Mouse (Mus musculus) brain, embryonic 14.5 days (tissue): ENCODE measurements around the gene Erv3.

ENCODE experiments used
- CTCF ChIP-seq: fragments of 200-500 bp; IDR thresholded peaks from 2 replicates; pipeline ENCODE4 v1.5.1; 2012; ENCODE audit warnings: inconsistent platforms, mild to moderate bottlenecking, moderate library complexity, borderline replicate concordance; ENCODE audit not compliant: insufficient read depth, insufficient read length; ENCODE audit errors: extremely low read depth
- POLR2A ChIP-seq: fragments of 200-500 bp; IDR thresholded peaks from 2 replicates; pipeline ENCODE4 v1.6.1; 2012; ENCODE audit warnings: mild to moderate bottlenecking, inconsistent platforms, borderline replicate concordance; ENCODE audit not compliant: poor library complexity, insufficient read depth, insufficient read length, severe bottlenecking; ENCODE audit errors: extremely low read depth

DNA sequence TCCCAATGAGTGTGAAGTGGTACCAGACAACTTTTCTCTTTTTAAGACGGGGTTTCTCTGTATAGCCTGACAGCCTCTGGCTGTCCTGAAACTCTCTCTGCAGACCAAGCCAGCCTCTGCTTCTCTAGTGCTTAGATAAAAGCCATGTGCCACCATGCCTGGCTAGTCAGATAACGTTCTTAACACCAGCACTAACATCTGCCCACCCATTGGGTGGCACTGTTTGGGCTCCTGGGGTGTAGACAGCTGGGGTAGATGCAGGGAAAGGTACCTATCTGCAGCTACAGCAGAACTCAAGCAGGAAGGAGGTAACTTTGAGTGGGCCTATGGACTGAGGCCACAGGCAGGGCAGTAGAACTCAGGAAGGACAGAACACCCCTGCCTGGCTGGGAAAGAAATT lies 34.0 kb downstream of the Erv3 start:
- TF ChIP-seq CTCF (no peak), POLR2A (no peak)
